Mouse (Mus musculus): ENCODE measurements around the gene Ppp1cb. TPM values are rescaled to one million over a fixed set of nuclear protein-coding genes. Genes with fewer than 3 reads are reported as not detected.

The Ppp1cb gene
- polyA plus RNA-seq, 1 experiment, result 46.3 TPM

DNA sequence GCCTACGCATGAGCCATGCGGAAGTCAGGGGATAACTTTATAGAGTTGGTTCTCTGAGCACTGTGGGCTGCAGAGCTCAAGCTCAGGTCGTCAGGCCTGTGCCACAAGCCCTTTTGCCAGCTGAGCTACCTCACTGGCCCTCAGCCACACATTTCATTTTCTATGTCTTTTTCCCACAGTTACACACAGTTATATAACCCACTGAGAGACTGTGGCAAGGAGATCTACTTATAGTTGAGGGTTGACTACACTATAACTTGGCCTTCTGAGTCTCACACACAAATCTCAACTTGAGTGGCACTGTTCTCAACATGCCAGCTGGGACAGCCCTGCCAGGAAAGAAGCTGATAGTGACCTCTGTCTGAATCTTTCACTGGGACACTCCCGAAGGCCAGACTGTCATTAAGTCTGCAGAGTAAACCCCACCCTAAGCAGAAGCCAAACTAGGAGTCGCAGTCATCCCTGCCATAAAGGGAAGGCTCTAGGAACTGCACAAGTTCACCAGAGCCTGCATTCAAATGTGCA is 44.1 kb upstream of the Ppp1cb start:
- Histone ChIP-seq H3K36me3 (ENCODE audit: control insufficient read depth, insufficient read depth, low read length) (no peaks in the 10 kb centered on the region), H3K4me1 (ENCODE audit: control insufficient read depth, insufficient read depth, low read length) (peaks cover 5% of the 10 kb centered on the region), H3K27me3 (replicated peaks; ENCODE audit: control insufficient read depth, insufficient read depth, low read length) (no peaks in the 10 kb centered on the region), H3K27ac (ENCODE audit: insufficient read depth, low read depth, low read length) (no peak overlapping the region), H3K4me3 (ENCODE audit: insufficient read depth, low read depth, low read length) (no peak overlapping the region)
- DNase-seq, result peak; percentile 13
- WGBS, result 64% methylated on average over 5 of the region's 5 CpGs
- TF ChIP-seq CTCF (conservative IDR thresholded peaks at IDR 0.05; ENCODE audit: insufficient read depth, insufficient read length, low read depth, low read length) (no peak), POLR2A (IDR thresholded peaks at IDR 0.05; ENCODE audit: low read depth, low read length) (no peak)

DNA sequence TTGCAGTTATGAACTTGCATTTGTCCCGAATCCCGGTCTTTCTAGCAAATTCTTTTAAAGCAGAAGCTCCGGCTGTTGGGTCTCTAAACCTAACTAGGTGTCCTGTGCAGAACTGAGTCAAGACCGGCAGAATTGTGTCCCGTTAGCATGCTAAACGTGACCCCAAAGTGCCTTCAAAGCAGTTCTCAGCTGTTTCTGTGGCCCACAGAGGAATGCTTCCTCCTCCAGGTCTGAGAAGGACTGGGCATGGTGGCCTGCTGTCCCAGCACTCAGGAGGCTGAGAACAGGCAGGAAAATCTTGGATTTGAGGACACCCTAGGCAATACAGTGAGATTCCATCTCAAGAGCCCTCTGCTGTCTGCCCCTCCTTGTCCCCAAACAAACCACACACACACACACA is 43.1 kb upstream of the Ppp1cb start:
- H3K27ac ChIP-seq (ENCODE audit: insufficient read depth, low read depth, low read length), result no peak overlapping the region
- no peak for DNase-seq
- peaks cover 5% of the 10 kb centered on the region for H3K4me1 ChIP-seq (ENCODE audit: control insufficient read depth, insufficient read depth, low read length)
- 90% methylated on average over 6 of the region's 6 CpGs for WGBS
- H3K4me3 ChIP-seq (ENCODE audit: insufficient read depth, low read depth, low read length), result no peak overlapping the region
- H3K36me3 ChIP-seq (ENCODE audit: control insufficient read depth, insufficient read depth, low read length), result no peaks in the 10 kb centered on the region
- H3K27me3 ChIP-seq (replicated peaks; ENCODE audit: control insufficient read depth, insufficient read depth, low read length), result no peaks in the 10 kb centered on the region
- TF ChIP-seq CTCF (conservative IDR thresholded peaks at IDR 0.05; ENCODE audit: insufficient read depth, insufficient read length, low read depth, low read length) (no peak), POLR2A (IDR thresholded peaks at IDR 0.05; ENCODE audit: low read depth, low read length) (no peak)

DNA sequence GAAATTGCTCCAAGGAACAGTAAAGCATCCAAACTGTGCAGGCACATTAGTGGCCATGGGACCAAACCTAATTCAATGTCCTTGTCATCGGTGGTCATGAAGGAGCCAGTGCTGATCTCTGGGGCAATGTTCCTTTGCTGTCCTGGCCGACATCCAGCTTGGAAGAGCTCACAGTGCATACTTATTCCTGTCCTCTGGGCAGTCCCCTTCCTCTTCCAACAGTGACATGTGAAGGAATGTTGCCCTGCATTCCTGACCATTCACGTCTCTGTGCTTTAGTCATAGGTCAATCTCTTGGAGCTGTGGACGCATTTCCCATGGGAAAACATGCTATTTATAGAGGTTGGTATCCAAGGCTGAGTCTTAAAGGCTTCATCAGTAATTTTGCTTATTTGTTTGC is 41.8 kb upstream of the Ppp1cb start:
- Histone ChIP-seq H3K4me3 (ENCODE audit: insufficient read depth, low read depth, low read length) (no peak overlapping the region), H3K4me1 (ENCODE audit: control insufficient read depth, insufficient read depth, low read length) (peaks cover 5% of the 10 kb centered on the region), H3K27me3 (replicated peaks; ENCODE audit: control insufficient read depth, insufficient read depth, low read length) (no peaks in the 10 kb centered on the region), H3K36me3 (ENCODE audit: control insufficient read depth, insufficient read depth, low read length) (no peaks in the 10 kb centered on the region), H3K27ac (ENCODE audit: insufficient read depth, low read depth, low read length) (peak overlapping the region; percentile 32; the same call in 1 of the 2 replicates)
- peak; percentile 88 for DNase-seq
- 13% methylated on average over 4 of the region's 4 CpGs for WGBS
- TF ChIP-seq POLR2A (IDR thresholded peaks at IDR 0.05; ENCODE audit: low read depth, low read length) (no peak), CTCF (conservative IDR thresholded peaks at IDR 0.05; ENCODE audit: insufficient read depth, insufficient read length, low read depth, low read length) (no peak)

DNA sequence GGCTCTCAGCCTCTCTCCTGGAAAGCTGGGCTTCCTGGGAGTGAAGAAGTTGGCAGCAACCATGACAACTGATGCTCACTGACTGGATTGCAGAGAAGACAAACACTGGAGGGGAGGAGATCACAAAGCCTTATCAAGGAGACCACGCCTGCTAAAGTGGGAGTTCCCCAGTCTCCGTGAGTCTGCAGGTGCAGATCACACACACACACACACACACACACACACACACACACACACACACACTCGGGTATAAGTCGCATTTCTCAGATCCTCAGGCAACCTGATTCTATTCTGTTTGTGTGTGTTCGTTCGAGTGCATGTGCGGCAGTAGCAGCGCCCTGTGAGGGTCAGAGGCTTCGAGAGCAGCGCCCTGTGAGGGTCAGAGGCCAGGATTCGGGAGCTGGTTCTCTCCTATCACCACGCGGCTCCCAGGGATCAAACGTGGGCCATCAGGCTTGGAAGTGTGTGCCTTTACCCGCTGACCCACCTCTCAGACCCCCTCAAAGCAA is 36.5 kb upstream of the Ppp1cb start:
- Histone ChIP-seq H3K4me1 (ENCODE audit: control insufficient read depth, insufficient read depth, low read length) (peaks cover 5% of the 10 kb centered on the region; the same call in 1 of the 2 replicates), H3K36me3 (ENCODE audit: control insufficient read depth, insufficient read depth, low read length) (no peaks in the 10 kb centered on the region), H3K4me3 (ENCODE audit: insufficient read depth, low read depth, low read length) (no peak overlapping the region), H3K27ac (ENCODE audit: insufficient read depth, low read depth, low read length) (no peak overlapping the region), H3K27me3 (replicated peaks; ENCODE audit: control insufficient read depth, insufficient read depth, low read length) (no peaks in the 10 kb centered on the region)
- no peak for DNase-seq
- TF ChIP-seq CTCF (conservative IDR thresholded peaks at IDR 0.05; ENCODE audit: insufficient read depth, insufficient read length, low read depth, low read length) (no peak), POLR2A (IDR thresholded peaks at IDR 0.05; ENCODE audit: low read depth, low read length) (no peak)
- 38% methylated on average over 15 of the region's 15 CpGs for WGBS

DNA sequence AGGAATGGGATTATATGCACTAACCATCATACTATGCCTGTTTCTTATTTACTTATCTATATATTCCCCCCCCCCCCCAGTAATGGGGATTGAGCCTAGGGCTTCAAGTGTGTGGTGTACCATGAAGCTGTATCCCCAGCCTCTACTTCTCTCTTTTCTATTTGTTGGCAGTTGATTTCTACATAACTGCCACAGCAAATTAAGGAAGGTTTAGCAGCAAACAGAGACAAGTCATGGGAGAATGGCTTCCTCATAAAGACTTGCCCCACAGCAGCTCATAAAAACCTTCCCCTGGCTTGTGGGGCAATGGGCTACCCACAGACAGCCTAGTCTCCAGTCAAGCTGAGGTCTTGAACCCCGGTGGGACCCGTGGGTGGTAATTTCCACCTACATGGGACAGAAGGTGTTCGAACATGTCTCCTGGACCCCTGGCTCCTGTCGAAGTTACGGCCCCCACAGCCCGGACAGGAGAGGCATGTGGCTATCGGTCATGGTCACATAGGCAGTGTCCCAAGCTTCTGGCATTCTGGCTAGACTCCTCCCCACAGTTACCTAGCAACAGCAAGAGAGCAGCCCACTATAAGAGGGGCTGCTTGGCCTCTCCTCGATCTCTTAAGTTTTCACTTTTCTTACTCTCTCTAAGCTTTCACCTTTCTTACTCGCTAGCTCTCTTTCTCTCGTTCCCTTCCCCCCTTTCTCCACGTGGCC is 35.1 kb upstream of the Ppp1cb start:
- DNase-seq, result no peak
- no peak for TF ChIP-seq CTCF (conservative IDR thresholded peaks at IDR 0.05; ENCODE audit: insufficient read depth, insufficient read length, low read depth, low read length)
- TF ChIP-seq POLR2A (IDR thresholded peaks at IDR 0.05; ENCODE audit: low read depth, low read length), result no peak
- H3K4me3 ChIP-seq (ENCODE audit: insufficient read depth, low read depth, low read length), result no peak overlapping the region
- no peak overlapping the region for H3K27ac ChIP-seq (ENCODE audit: insufficient read depth, low read depth, low read length)
- no peaks in the 10 kb centered on the region for H3K36me3 ChIP-seq (ENCODE audit: control insufficient read depth, insufficient read depth, low read length)
- no peaks in the 10 kb centered on the region for H3K27me3 ChIP-seq (replicated peaks; ENCODE audit: control insufficient read depth, insufficient read depth, low read length)
- 40% methylated on average over 11 of the region's 11 CpGs for WGBS
- peaks cover 2% of the 10 kb centered on the region; the same call in 1 of the 2 replicates for H3K4me1 ChIP-seq (ENCODE audit: control insufficient read depth, insufficient read depth, low read length)

DNA sequence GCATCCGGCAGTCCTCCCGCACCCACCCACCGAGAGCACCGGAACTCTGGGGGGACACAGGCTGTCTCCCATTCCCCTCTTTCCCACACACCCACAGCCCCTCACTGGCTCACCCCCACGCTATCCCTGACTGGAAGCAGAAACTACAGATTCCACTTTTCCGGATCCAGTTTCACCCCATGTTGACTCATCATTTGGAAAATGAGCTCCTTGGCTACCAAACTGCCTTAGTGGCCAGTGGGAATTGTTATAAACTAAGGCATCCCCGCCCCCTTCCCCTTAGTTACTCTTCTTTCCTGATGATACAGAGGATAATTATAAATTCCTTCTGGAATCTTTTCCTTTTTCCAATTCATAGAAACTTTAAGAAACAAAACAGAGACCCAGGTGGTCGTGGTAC is 34.2 kb upstream of the Ppp1cb start:
- Histone ChIP-seq H3K4me1 (ENCODE audit: control insufficient read depth, insufficient read depth, low read length) (peaks cover 2% of the 10 kb centered on the region; the same call in 1 of the 2 replicates), H3K27ac (ENCODE audit: insufficient read depth, low read depth, low read length) (no peak overlapping the region), H3K27me3 (replicated peaks; ENCODE audit: control insufficient read depth, insufficient read depth, low read length) (no peaks in the 10 kb centered on the region), H3K4me3 (ENCODE audit: insufficient read depth, low read depth, low read length) (no peak overlapping the region), H3K36me3 (ENCODE audit: control insufficient read depth, insufficient read depth, low read length) (no peaks in the 10 kb centered on the region)
- 72% methylated on average over 8 of the region's 8 CpGs for WGBS
- no peak for DNase-seq
- TF ChIP-seq POLR2A (IDR thresholded peaks at IDR 0.05; ENCODE audit: low read depth, low read length) (no peak), CTCF (conservative IDR thresholded peaks at IDR 0.05; ENCODE audit: insufficient read depth, insufficient read length, low read depth, low read length) (no peak)

DNA sequence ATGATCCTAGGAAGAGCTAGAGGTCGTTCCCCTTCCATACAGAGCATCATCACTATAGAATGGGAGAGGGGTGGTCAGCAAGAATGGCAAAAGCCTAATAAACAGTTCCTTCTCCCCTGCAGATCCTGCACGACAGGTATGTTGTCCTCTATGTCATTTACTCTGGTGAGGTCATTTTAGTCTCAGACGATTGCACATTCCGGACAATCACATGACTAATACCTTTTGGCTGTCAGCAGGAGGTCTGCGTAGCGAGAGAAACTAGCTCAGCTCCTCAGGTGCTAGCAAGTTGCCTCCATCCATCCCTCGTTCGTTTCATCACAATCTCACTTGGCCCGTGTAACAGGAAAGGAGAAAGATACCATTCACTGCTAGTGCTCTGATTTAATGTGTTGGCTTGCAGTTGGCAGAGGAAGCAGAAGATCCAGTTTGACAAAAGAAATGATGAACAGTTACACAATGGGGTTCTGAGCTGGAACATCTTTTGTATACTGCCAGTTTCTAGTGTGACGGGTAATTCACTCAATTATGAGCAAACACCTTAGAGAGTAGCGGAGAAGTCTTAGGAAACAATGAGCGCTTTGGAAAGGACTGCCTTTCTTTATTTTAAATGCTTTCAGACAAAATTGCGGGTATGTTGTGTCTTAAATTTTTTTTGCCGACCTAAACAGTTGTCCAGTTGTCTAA is 33.0 kb upstream of the Ppp1cb start:
- TF ChIP-seq CTCF (conservative IDR thresholded peaks at IDR 0.05; ENCODE audit: insufficient read depth, insufficient read length, low read depth, low read length) (no peak), POLR2A (IDR thresholded peaks at IDR 0.05; ENCODE audit: low read depth, low read length) (no peak)
- WGBS, result 57% methylated on average over 14 of the region's 14 CpGs
- Histone ChIP-seq H3K36me3 (ENCODE audit: control insufficient read depth, insufficient read depth, low read length) (no peaks in the 10 kb centered on the region), H3K4me3 (ENCODE audit: insufficient read depth, low read depth, low read length) (no peak overlapping the region), H3K27ac (ENCODE audit: insufficient read depth, low read depth, low read length) (no peak overlapping the region; the same call in 1 of the 2 replicates), H3K4me1 (ENCODE audit: control insufficient read depth, insufficient read depth, low read length) (peaks cover 2% of the 10 kb centered on the region; the same call in 1 of the 2 replicates), H3K27me3 (replicated peaks; ENCODE audit: control insufficient read depth, insufficient read depth, low read length) (no peaks in the 10 kb centered on the region)
- DNase-seq, result peak; percentile 56
